Mouse (Mus musculus) neural tube, embryonic 12.5 days (tissue): ENCODE measurements around the gene Dusp6. TPM values are rescaled to one million over a fixed set of nuclear protein-coding genes. Genes with fewer than 3 reads are reported as not detected.

Experiments used
- ATAC-seq: fragments of 200-750 bp; cut with Nextera tagmentation; 2 replicates; pipeline ENCODE4 v1.8.0; 2017; ENCODE audit warnings: low read depth, mild to moderate bottlenecking, moderate TSS enrichment, moderate library complexity; ENCODE audit not compliant: low FRiP score
- H3K27ac ChIP-seq: fragments of 300-500 bp; sonication (generic); 2 replicates; pipeline ENCODE4 v1.5.1; 2016
- H3K27me3 ChIP-seq: fragments of 300-500 bp; sonication (generic); replicated peaks from 2 replicates; pipeline ENCODE4 v1.6.1; 2016; ENCODE audit warnings: mild to moderate bottlenecking
- H3K36me3 ChIP-seq: fragments of 300-500 bp; sonication (generic); 2 replicates; pipeline ENCODE4 v1.6.1; 2016; ENCODE audit warnings: mild to moderate bottlenecking
- H3K4me1 ChIP-seq: fragments of 300-500 bp; sonication (generic); 2 replicates; pipeline ENCODE4 v1.6.1; 2016
- H3K4me2 ChIP-seq: fragments of 300-500 bp; sonication (generic); replicated peaks from 2 replicates; pipeline ENCODE4 v1.6.1; 2016; ENCODE audit warnings: mild to moderate bottlenecking
- H3K4me3 ChIP-seq: fragments of 300-500 bp; sonication (generic); 2 replicates; pipeline ENCODE4 v1.5.1; 2016
- H3K9ac ChIP-seq: fragments of 300-500 bp; sonication (generic); 2 replicates; pipeline ENCODE4 v1.6.1; 2016; ENCODE audit warnings: mild to moderate bottlenecking
- H3K9me3 ChIP-seq: fragments of 300-500 bp; sonication (generic); 2 replicates; pipeline ENCODE4 v1.6.1; 2016; ENCODE audit warnings: mild to moderate bottlenecking
- WGBS: fragments of 180-500 bp; shearing (Covaris S2); methylation state at CpG from one replicate; pipeline ENCODE4 v1.1.7; 2016; 5-methylcytosine and 5-hydroxymethylcytosine counted together
- polyA plus RNA-seq: library from polyadenylated mRNA; unstranded; fragments of >200 nt; fragmentation: Nextera tagmentation; extraction: Ambion mirVana; gene quantifications from 2 replicates; pipeline ENCODE4 v1.2.1, GENCODE M21; 2016

The Dusp6 gene
- polyA plus RNA-seq, 1 experiment from 2014 or later = 38.7 TPM

DNA sequence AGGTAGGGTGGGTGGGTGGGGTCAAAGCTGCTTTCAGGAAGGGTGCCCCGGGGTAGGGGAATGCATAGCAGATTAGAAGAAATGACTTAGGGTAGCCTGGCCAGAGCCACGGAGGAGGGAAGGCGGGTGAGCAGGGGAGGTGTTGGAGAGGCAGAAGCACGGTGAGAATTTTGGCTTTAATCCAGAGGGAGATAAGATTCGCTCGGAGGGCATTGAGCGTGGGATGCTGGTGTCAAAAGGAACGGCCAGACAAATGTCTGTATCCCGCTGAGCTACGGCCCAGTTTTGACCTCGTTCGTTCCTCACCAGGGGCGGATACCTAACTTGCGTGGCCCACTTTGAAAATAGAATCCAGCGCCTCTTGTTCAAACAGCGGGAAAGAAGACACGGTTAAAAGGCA lies 23.8 kb downstream of the Dusp6 start:
- 9% methylated on average over 17 of the region's 17 CpGs for WGBS
- no peak for ATAC-seq
- Histone ChIP-seq H3K27ac (no peak overlapping the region), H3K27me3 (no peaks in the 10 kb centered on the region), H3K9me3 (no peaks in the 10 kb centered on the region), H3K4me1 (peaks cover 12% of the 10 kb centered on the region), H3K9ac (no peak overlapping the region), H3K4me2 (peak overlapping the region; percentile 50), H3K4me3 (no peak overlapping the region), H3K36me3 (no peaks in the 10 kb centered on the region)

DNA sequence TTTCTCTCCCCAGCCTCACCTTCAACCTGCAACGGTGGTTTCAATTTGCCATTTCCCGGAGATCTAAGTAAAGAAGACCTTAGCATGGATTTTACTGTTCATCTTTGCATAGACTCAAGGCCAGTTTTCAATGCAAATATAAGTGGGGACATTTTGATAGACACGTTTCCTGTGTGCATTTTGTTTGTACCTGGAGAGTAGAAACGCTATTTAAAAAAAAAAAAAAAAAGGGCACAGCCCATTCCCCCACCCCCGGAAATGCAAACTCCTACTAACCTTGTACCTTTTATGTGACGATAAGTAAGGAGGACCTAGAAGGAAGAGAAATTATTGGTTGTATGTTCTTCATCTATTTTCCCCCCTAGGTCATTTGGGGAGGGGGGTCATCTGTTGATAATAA lies 24.2 kb downstream of the Dusp6 start:
- H3K4me2 ChIP-seq = peak overlapping the region; percentile 50
- H3K4me3 ChIP-seq = no peak overlapping the region
- no peaks in the 10 kb centered on the region for H3K36me3 ChIP-seq
- ATAC-seq = no peak
- no peaks in the 10 kb centered on the region for H3K9me3 ChIP-seq
- H3K9ac ChIP-seq = no peak overlapping the region
- peaks cover 12% of the 10 kb centered on the region for H3K4me1 ChIP-seq
- H3K27me3 ChIP-seq = no peaks in the 10 kb centered on the region
- H3K27ac ChIP-seq = no peak overlapping the region
- WGBS = 38% methylated on average over 6 of the region's 6 CpGs

GRCm38 (mm10) chr10:99289176-99289575 lies 26.1 kb downstream of the Dusp6 start:
- Histone ChIP-seq H3K4me1 (peaks cover 12% of the 10 kb centered on the region), H3K4me3 (no peak overlapping the region), H3K9ac (no peak overlapping the region), H3K4me2 (no peak overlapping the region), H3K36me3 (no peaks in the 10 kb centered on the region), H3K9me3 (no peaks in the 10 kb centered on the region), H3K27ac (no peak overlapping the region), H3K27me3 (no peaks in the 10 kb centered on the region)
- ATAC-seq = no peak
- WGBS = 88% methylated on average over 5 of the region's 5 CpGs

GRCm38 (mm10) chr10:99293111-99293640 lies 30.1 kb downstream of the Dusp6 start:
- Histone ChIP-seq H3K4me1 (peaks cover under 1% of the 10 kb centered on the region; the same call in 1 of the 2 replicates), H3K27me3 (no peaks in the 10 kb centered on the region), H3K36me3 (no peaks in the 10 kb centered on the region), H3K9ac (no peak overlapping the region), H3K4me3 (no peak overlapping the region), H3K27ac (no peak overlapping the region), H3K9me3 (no peaks in the 10 kb centered on the region), H3K4me2 (no peak overlapping the region)
- no peak for ATAC-seq
- 91% methylated on average over 3 of the region's 3 CpGs for WGBS

- no peak overlapping the region for H3K4me2 ChIP-seq
- no peak for ATAC-seq
- WGBS = 71% methylated on average over 3 of the region's 3 CpGs
- H3K9ac ChIP-seq = no peak overlapping the region
- H3K27ac ChIP-seq = no peak overlapping the region
- H3K27me3 ChIP-seq = no peaks in the 10 kb centered on the region
- H3K4me3 ChIP-seq = no peak overlapping the region
- H3K4me1 ChIP-seq = peaks cover 15% of the 10 kb centered on the region
- no peaks in the 10 kb centered on the region for H3K9me3 ChIP-seq
- H3K36me3 ChIP-seq = no peaks in the 10 kb centered on the region
These were observed 34.7 kb downstream of the Dusp6 start for GRCm38 (mm10) chr10:99297721-99298120.

- 21% methylated on average over 18 of the region's 18 CpGs for whole genome bisulfite sequencing
- ATAC-seq = no peak
These were observed 35.6 kb downstream of the Dusp6 start for GRCm38 (mm10) chr10:99298328-99299295.

GRCm38 (mm10) chr10:99299303-99299702 lies 36.3 kb downstream of the Dusp6 start:
- H3K4me2 ChIP-seq = peak overlapping the region; percentile 36
- H3K36me3 ChIP-seq = no peaks in the 10 kb centered on the region
- H3K27me3 ChIP-seq = no peaks in the 10 kb centered on the region
- H3K27ac ChIP-seq = no peak overlapping the region
- no peak overlapping the region for H3K9ac ChIP-seq
- WGBS = 18% methylated on average over 9 of the region's 9 CpGs
- 0 out of 2 replicates have a peak, but pooled peaks have one; percentile 21 for ATAC-seq
- H3K4me3 ChIP-seq = no peak overlapping the region
- no peaks in the 10 kb centered on the region for H3K9me3 ChIP-seq
- H3K4me1 ChIP-seq = peaks cover 15% of the 10 kb centered on the region

More at GRCm38 (mm10) chr10:99298328-99299295, 35.6 kb downstream of the Dusp6 start:
- Histone ChIP-seq H3K4me1 (peaks cover 15% of the 10 kb centered on the region), H3K4me2 (peak overlapping the region; percentile 36), H3K36me3 (no peaks in the 10 kb centered on the region), H3K9me3 (no peaks in the 10 kb centered on the region), H3K9ac (no peak overlapping the region), H3K27me3 (no peaks in the 10 kb centered on the region), H3K27ac (no peak overlapping the region), H3K4me3 (no peak overlapping the region)

DNA sequence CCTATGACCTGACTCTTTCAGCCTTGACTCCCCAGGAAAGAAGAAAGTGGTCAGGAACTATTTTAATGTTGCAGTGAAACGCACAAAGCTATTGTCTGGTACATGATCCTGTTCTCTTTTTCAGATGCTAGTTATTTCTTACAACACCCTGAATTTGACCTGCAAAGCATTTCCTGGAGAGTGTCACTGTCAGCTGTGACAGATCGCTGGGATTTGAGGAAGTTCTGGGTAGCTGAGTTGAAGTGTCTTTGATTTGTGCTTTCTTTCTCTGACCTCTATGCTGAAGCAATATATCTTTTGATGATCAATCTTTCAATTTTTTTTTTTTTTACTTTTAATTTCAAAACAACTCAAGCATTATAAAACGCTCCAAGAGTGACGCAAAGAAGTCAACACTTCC lies 39.0 kb downstream of the Dusp6 start:
- Histone ChIP-seq H3K4me3 (no peak overlapping the region), H3K27me3 (no peaks in the 10 kb centered on the region), H3K9ac (no peak overlapping the region), H3K36me3 (no peaks in the 10 kb centered on the region), H3K4me2 (no peak overlapping the region), H3K9me3 (no peaks in the 10 kb centered on the region), H3K4me1 (peaks cover 15% of the 10 kb centered on the region), H3K27ac (no peak overlapping the region)
- 80% methylated on average over 4 of the region's 4 CpGs for WGBS
- ATAC-seq = no peak

DNA sequence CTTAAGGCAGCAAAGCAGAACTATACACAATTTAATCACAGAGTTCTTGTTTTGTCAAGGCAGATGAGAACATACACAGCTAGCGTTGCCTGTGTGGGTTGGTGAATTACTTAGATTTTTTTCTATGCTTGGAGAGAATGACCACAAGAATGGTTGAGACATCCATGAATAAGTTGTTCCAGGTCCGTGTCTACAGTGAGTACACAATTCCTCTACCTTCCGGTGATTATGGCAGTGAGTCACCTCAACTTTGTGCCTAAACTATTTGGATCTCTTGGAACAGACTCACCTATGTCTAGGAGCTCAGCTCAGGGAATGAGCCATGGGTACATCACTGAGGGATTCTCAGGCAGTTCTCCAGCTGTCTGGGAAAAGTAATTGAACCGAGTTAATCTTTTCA lies 45.8 kb downstream of the Dusp6 start:
- H3K9ac ChIP-seq = no peak overlapping the region
- H3K4me3 ChIP-seq = no peak overlapping the region
- no peaks in the 10 kb centered on the region for H3K36me3 ChIP-seq
- no peak overlapping the region for H3K27ac ChIP-seq
- no peak overlapping the region for H3K4me2 ChIP-seq
- no peak for ATAC-seq
- H3K4me1 ChIP-seq = no peaks in the 10 kb centered on the region
- H3K27me3 ChIP-seq = no peaks in the 10 kb centered on the region
- WGBS = 94% methylated on average over 4 of the region's 4 CpGs
- H3K9me3 ChIP-seq = no peaks in the 10 kb centered on the region

DNA sequence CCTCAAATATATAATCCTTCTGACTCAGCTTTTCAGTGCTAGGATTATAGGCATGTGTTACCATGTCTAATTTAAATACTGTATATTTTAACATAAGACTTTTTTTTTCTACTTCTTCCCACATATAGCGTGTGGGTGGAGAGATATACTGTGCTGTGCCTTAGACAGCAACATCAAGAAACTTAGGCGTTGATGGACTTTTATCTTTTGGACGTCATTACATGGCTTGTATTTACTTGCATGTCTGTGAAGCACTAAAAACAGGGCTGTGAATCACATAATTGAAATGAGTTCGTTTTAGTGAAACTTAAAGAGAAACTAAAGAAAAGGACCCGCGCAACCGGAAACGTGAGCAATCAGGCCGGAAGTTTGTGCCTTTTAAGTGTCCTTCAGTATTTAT lies 46.6 kb downstream of the Dusp6 start:
- Histone ChIP-seq H3K27ac (no peak overlapping the region), H3K4me1 (no peaks in the 10 kb centered on the region), H3K36me3 (no peaks in the 10 kb centered on the region), H3K4me2 (no peak overlapping the region), H3K9me3 (no peaks in the 10 kb centered on the region), H3K27me3 (no peaks in the 10 kb centered on the region), H3K4me3 (no peak overlapping the region), H3K9ac (no peak overlapping the region)
- 85% methylated on average over 9 of the region's 9 CpGs for WGBS
- no peak for ATAC-seq

- Histone ChIP-seq H3K4me2 (no peak overlapping the region), H3K4me3 (no peak overlapping the region), H3K36me3 (no peaks in the 10 kb centered on the region), H3K4me1 (no peaks in the 10 kb centered on the region), H3K27me3 (no peaks in the 10 kb centered on the region), H3K9ac (no peak overlapping the region), H3K27ac (no peak overlapping the region), H3K9me3 (no peaks in the 10 kb centered on the region)
- 83% methylated on average over 10 of the region's 10 CpGs for whole genome bisulfite sequencing
- ATAC-seq = no peak
These were observed 47.2 kb downstream of the Dusp6 start for GRCm38 (mm10) chr10:99310204-99310603.

DNA sequence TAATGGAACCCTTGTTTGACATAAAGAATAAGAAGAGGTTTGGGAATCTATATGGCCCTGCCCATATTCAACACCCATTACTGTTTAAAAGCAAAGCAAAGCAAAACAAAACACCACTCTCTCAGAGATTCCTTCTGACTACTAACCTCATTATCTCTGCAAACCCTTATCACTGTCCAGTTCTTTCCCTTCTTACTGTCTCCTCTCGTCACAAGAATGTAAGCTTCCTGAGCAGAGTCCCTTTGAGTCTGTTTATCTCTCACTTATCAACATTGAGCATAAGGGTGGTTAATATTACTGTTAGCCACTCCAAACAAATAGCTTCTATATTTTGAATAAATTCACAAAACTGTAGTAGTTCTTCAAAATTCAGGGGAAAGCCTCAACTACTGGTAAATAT lies 48.9 kb downstream of the Dusp6 start:
- ATAC-seq = no peak
- 88% methylated on average over 1 of the region's 1 CpGs for WGBS
- H3K9ac ChIP-seq = no peak overlapping the region
- H3K4me1 ChIP-seq = no peaks in the 10 kb centered on the region
- H3K4me2 ChIP-seq = no peak overlapping the region
- H3K36me3 ChIP-seq = no peaks in the 10 kb centered on the region
- no peaks in the 10 kb centered on the region for H3K27me3 ChIP-seq
- H3K4me3 ChIP-seq = no peak overlapping the region
- H3K27ac ChIP-seq = no peak overlapping the region
- no peaks in the 10 kb centered on the region for H3K9me3 ChIP-seq
